Mouse (Mus musculus): ENCODE measurements around the gene Nav2.

DNA sequence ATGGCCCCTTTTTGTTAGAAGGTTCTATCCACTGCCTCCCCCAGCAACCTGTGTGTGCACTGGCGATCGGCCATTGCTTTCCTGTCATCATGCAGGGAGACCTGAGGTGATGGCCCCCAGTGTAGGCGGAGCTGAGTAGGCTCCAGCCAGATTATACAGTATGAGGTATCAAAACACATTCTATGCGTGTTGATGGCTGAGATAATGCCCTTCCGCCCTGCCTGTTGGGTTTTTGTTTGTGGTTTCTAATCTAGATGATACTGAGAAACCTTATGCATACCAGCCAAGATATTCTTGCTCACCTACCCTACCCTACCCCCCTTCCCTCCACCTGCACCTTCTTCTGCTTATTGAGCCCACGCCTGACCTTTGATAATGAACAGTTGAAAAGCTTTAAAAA, 291.8 kb downstream of the Nav2 start:
- no peak for TF ChIP-seq CTCF (IDR thresholded peaks at IDR 0.05; ENCODE audit: low read depth, low read length)
- TF ChIP-seq POLR2AphosphoS5 (IDR thresholded peaks at IDR 0.05; ENCODE audit: insufficient replicate concordance, low read depth, low read length), result no peak
- TF ChIP-seq GATA1 (IDR thresholded peaks at IDR 0.05; ENCODE audit: borderline replicate concordance, low read length), result no peak
- no peak for TF ChIP-seq TAL1 (conservative IDR thresholded peaks at IDR 0.05; ENCODE audit: low read depth, low read length)
